Mouse (Mus musculus) right cerebral cortex, adult 18-20 months (tissue): ENCODE results near the gene Nckap1l.

Experiments used
- DNase-seq: peaks from one replicate; pipeline ENCODE4 v3.0.0; 2022; ENCODE audit warnings: mixed read lengths

The Nckap1l gene

DNA sequence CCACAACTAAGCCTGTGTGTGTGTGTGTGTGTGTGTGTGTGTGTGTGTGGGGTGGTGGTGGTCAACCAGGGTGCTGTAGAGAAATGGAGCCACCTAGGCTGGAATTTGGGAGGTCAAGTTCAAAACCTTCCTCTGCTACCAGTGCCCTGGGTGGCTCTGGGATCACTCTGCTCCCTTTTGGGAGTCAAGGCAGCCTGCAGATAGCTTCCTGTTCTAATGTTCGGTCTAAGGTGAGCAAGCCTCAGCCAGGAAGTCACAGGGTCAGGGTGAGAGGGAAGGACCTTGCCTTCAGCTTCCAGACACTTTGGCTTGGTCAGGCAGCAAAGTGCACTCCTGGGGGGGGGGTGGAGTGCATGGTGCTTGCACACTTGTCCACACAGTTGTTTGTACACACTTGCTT is 87.1 kb downstream of the Nckap1l start:
- DNase-seq: no peak

DNA sequence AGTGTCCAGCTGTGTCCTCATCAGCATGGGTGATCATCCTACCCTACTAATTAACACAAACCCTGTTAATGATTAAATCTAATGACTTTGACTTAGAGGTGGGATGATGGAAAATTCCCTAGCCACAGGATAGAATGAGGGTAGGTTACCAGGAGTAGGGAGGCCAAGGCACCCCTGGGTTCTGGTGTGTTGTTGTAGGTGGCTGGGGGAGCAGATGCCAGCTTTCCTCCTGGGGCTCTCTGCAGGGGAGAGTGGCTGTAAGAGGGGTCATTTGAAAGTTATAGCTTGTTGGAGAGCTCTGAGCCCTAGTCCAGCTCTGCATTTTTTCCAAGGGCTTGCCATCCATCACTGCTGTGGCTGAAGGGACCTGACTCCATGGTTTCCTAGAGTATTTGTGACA is 88.9 kb downstream of the Nckap1l start:
- no peak for DNase-seq

DNA sequence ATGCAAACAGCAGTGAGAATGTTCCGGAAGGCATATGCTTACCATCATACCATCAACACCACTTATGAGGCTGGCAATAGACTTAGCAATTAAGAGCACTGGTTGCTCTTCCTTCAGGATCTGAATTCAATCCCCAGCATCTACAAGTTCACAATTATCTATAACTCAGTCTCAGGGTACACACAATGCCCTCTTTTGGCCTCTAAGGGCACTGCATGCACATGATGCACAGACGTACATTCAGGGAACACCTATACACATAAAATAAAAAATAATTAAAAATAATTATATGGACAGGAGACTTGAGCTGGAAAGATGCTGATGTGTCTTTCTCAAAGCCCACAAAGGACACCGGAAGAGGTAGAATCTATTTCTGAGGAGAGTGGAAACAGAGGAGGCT is 94.4 kb downstream of the Nckap1l start:
- DNase-seq: no peak
